Mouse (Mus musculus) heart, adult 8-10 months (tissue): ENCODE measurements around the gene Dvl1. TPM values are rescaled to one million over a fixed set of nuclear protein-coding genes. Genes with fewer than 3 reads are reported as not detected.

Experiments used
- DNase-seq: peaks from one replicate; pipeline ENCODE4 v3.0.0; 2022; ENCODE audit warnings: low spot score
- total RNA-seq, 4 experiments: library from RNA; stranded (reverse); gene quantifications; 2 replicates each; pipeline ENCODE4 v1.2.4; 2022

Dvl1 gene
- total RNA-seq, 4 experiments from 2014 or later: 41.3 to 50.7 (median 49.8) TPM

- DNase-seq: peak; percentile 68
Measured at GRCm38 (mm10) chr4:155883587-155883986, 36.4 kb downstream of the Dvl1 start.

- DNase-seq: no peak
Measured at GRCm38 (mm10) chr4:155886330-155886729, 39.1 kb downstream of the Dvl1 start.

GRCm38 (mm10) chr4:155887674-155888073, 40.5 kb downstream of the Dvl1 start:
- DNase-seq: no peak

- no peak for DNase-seq
Measured at GRCm38 (mm10) chr4:155888181-155888580, 41.0 kb downstream of the Dvl1 start.

- DNase-seq: no peak
Measured at GRCm38 (mm10) chr4:155889316-155889715, 42.1 kb downstream of the Dvl1 start.

- DNase-seq: no peak
Measured at GRCm38 (mm10) chr4:155891011-155891471, 43.8 kb downstream of the Dvl1 start.

- DNase-seq: peak; percentile 94
Measured at GRCm38 (mm10) chr4:155891551-155892001, 44.4 kb downstream of the Dvl1 start, which contains the start of the genes Pusl1 and Acap3. Gene Pusl1 (minus strand): TSS chr4:155891781. Gene Acap3 (plus strand): TSS chr4:155891822.

GRCm38 (mm10) chr4:155892017-155892416, 44.8 kb downstream of the Dvl1 start:
- DNase-seq: peak; percentile 61

- DNase-seq: peak; percentile 35
Measured at GRCm38 (mm10) chr4:155892438-155893211, 45.4 kb downstream of the Dvl1 start.

GRCm38 (mm10) chr4:155893212-155893690, 46.0 kb downstream of the Dvl1 start:
- no peak for DNase-seq

- DNase-seq: peak; percentile 86
Measured at GRCm38 (mm10) chr4:155894311-155894881, 47.2 kb downstream of the Dvl1 start.

GRCm38 (mm10) chr4:155895216-155895615, 48.0 kb downstream of the Dvl1 start:
- DNase-seq: peak; percentile 70

- DNase-seq: no peak
Measured at GRCm38 (mm10) chr4:155895826-155896225, 48.6 kb downstream of the Dvl1 start.

GRCm38 (mm10) chr4:155896461-155896860, 49.3 kb downstream of the Dvl1 start:
- no peak for DNase-seq

GRCm38 (mm10) chr4:155898318-155898717, 51.1 kb downstream of the Dvl1 start:
- no peak for DNase-seq

- no peak for DNase-seq
Measured at GRCm38 (mm10) chr4:155899355-155899754, 52.2 kb downstream of the Dvl1 start.

GRCm38 (mm10) chr4:155901205-155901604, 54.0 kb downstream of the Dvl1 start:
- no peak for DNase-seq

- DNase-seq: no peak
Measured at GRCm38 (mm10) chr4:155903246-155903645, 56.0 kb downstream of the Dvl1 start.

- peak; percentile 0 for DNase-seq
Measured at GRCm38 (mm10) chr4:155904318-155905102, 57.3 kb downstream of the Dvl1 start.

GRCm38 (mm10) chr4:155905634-155906033, 58.4 kb downstream of the Dvl1 start:
- DNase-seq: no peak

- DNase-seq: no peak
Measured at GRCm38 (mm10) chr4:155906125-155906524, 58.9 kb downstream of the Dvl1 start.

GRCm38 (mm10) chr4:155907003-155907402, 59.8 kb downstream of the Dvl1 start:
- no peak for DNase-seq
